Mouse (Mus musculus): ENCODE measurements at regions not wholly inside any gene's neighbourhood (a gene's known extent, or its start where the extent isn't known, plus 50 kb on each side); places are given as distances from the start of the nearest gene placed in this dataset.

DNA sequence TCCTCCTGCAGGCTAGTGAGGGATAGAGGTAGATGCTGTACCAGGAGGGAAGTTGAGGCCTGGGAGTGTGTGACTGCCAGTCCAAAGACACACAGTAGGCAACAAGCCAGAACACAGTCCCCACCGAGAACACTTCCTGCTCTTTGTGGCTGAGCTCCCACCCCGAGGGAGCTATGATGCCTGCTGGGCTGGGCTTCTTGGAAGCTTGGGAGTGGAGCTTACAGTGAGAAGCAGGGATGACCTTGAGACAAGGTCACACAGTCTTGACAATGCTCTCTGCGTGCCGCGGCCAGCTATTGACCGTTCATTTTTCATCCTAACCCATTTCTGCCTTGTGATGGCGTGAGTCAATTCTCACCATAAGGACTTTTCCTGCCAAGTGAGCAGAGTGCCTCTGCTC is 328.9 kb upstream of the Kcnab2 start:
- TF ChIP-seq CTCF (conservative IDR thresholded peaks at IDR 0.05; ENCODE audit: low read length) (no peak), NANOG (IDR thresholded peaks at IDR 0.05; ENCODE audit: borderline replicate concordance, low read length) (no peak), POU5F1 (IDR thresholded peaks at IDR 0.05; ENCODE audit: borderline replicate concordance, low read length) (no peak)
